Mouse (Mus musculus) liver, adult (tissue): ENCODE data around the gene Gpr18.

ENCODE experiments used
- GATA4 ChIP-seq: IDR thresholded peaks from 2 replicates; pipeline ENCODE4 v1.6.1; 2014; ENCODE audit warnings: mild to moderate bottlenecking, low read length; ENCODE audit not compliant: insufficient replicate concordance

The Gpr18 gene

DNA sequence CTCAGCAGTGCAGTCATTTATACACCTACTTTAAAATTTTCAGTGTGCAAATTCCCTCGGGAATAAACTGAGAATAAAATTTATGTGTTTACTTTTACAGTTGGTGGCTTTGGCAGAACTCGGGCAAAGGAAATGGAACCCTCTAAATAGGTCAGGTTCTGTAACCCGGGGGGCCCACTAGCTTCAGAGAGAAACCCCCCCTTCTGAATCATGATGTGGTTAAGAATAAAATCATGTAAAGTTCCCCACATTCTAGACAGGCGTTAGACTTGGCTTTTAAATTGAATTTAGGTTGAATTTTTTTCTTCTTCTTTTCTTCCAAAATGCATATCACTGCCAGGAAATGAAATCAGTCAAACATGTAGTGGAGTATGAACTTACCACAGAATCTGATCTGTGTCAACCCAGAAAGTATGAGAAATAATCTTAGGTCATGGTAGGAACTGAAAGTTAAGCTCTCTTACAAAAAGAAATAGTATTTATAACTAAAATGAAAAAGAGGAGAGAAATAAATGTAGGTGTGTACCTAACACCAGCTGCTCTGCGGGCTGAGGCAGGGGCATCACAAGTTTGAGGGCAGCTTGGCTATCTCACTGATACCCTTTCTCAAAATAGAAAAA is 39.7 kb upstream of the Gpr18 start:
- TF ChIP-seq GATA4, result no peak

DNA sequence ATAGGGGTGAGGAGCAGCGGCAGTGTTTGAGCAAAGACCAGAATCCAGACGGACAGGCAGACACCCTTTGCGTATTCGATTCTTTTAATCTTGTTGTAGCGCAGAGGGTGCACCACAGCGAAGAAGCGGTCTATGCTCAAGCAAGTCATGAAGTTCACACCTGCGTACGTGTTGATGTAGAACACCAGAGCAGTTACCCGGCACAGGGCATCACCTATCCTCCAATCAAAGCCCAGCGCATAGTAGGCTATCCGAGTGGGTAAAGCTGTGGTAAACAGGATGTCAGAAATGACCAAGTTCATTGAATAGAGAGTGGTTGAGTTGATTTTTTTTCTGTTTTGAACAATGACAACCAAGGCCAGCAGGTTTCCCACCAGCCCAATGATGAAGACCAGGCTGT is 39.0 kb upstream of the Gpr18 start:
- TF ChIP-seq GATA4, result no peak

DNA sequence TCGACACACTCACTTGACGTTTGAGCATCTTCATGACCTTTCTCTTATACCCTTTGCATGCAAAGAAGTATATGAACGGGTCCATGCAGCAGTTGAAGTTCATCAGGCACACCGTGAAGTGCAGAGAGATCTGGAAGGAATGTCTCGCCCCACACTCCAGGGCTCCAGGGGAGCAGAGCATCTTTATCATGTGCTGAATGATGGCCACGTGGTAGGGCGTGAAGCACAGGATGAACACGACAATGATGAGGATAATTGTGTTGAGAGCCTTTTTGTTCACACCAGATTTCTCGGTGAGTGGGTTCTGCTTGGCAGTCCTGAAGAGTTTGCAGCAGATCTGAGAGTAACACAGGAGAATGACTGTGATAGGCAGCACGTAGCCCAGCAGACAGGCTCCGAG is 38.5 kb upstream of the Gpr18 start:
- TF ChIP-seq GATA4, result no peak

- TF ChIP-seq GATA4, result no peak
Measured at GRCm38 (mm10) chr14:121952046-121952400, 36.4 kb upstream of the Gpr18 start.

- peak; percentile 65; the same call in 1 of the 2 replicates for TF ChIP-seq GATA4
Measured at GRCm38 (mm10) chr14:121951399-121952045, 35.9 kb upstream of the Gpr18 start.

DNA sequence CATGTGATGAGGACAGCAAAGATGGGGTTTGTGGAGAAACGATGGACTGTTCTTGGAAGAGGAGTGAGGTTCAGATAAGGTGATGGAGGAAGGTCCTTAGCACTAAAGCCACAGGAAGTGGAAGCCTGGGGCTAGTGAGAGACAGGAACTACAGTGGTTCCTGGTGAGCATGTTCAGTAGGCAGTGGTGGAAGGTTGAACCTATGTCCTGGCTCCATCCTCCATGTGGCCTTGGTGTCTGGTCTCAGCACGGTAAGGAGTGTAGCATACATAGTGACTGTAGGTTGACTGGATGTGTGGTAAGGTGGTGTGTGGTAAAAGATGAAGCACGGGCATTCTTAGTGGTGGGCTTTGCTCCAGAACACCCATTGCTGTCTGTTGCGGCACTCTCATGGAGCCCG is 34.3 kb upstream of the Gpr18 start:
- TF ChIP-seq GATA4, result no peak

GRCm38 (mm10) chr14:121949436-121949835 is 33.9 kb upstream of the Gpr18 start:
- TF ChIP-seq GATA4, result no peak

GRCm38 (mm10) chr14:121947966-121948365 is 32.4 kb upstream of the Gpr18 start:
- TF ChIP-seq GATA4, result no peak

DNA sequence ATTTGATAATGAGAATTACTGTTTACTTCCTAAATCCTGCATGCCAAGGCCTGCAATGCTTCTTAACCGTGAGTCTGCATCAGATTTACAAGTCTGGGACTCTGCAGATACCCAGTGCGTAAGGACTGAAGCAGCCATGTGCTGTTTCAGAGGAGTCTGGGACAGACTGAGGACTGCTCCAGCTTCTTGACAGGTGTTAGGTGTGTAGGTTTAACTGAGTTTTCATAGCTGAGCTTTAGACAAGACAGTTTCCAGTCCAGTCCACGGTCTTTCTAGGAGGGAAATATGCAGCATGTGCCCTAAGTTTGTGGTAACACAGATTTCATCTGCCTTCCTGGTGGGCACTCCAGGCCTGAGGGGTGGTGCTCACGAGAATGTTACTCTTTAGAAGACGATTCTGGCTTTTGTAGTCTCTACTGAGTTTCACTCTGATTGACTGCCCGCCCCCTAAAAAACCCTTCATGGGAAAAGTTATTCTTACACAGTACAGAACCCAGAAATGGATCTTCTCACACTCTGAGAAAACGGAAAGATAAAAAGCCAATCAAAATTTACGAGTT is 31.7 kb upstream of the Gpr18 start:
- TF ChIP-seq GATA4, result no peak

- no peak for TF ChIP-seq GATA4
Measured at GRCm38 (mm10) chr14:121946728-121947127, 31.1 kb upstream of the Gpr18 start.

DNA sequence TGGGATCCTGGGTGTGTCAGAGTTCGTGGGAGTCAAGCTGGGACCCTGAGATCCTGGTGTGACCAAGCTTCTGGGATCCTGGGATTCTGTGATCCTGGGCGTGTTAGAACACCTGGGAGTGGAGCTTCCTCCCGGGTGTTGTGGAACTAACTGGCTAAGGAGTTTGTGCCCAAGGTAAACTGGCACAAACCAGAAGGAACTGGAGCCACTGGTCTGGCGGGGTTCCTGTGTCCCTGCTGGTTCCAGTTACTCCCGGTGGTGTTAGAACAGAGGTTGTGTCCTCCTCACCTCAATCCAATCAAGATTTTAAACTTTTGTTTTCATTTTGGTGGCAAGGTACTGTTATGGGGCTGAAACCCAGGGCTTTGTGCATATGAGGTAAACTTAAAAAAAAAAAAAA is 30.6 kb upstream of the Gpr18 start:
- no peak for TF ChIP-seq GATA4

DNA sequence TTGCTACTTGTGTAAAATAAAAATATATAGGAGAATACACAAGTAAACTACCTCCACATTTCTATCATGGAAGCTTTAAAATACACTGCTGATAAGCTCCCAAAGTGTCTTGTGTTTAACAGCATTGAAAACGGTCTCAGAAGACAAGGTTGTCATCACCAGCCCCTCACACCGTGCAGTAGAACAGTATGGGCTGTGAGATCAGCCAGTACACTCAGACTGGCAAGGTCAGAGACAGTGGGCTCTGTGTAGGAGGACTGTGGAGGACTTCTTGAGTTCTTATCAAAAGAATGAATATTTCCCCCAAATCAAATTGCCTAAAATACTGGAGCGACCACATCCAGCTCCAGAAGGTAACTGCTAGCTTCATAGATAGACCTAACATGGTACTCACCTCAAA is 24.0 kb upstream of the Gpr18 start:
- no peak for TF ChIP-seq GATA4

GRCm38 (mm10) chr14:121938256-121939191 is 22.9 kb upstream of the Gpr18 start:
- TF ChIP-seq GATA4, result no peak

GRCm38 (mm10) chr14:121937601-121938255 is 22.1 kb upstream of the Gpr18 start:
- TF ChIP-seq GATA4, result no peak

GRCm38 (mm10) chr14:121936856-121937255 is 21.3 kb upstream of the Gpr18 start:
- TF ChIP-seq GATA4, result no peak

DNA sequence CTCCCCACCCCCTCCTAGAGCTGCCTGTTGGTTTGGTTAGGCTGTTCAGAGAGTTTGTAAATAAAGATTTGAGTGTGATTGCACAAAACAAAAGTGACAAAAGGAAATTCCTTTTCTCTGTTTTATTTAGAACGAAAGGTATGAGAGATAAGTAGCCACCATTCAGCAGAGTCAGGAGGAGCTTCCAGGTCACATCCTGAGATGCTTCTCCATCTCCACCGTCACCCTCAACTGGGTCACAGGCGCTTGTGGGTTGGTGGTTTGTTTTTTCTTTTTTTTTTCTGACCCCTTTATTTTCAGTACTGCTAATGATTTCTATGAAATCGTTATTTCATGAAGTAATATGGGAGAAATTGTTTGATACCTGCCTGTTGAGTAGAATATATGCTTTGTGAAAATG is 20.8 kb upstream of the Gpr18 start:
- TF ChIP-seq GATA4, result no peak

- no peak for TF ChIP-seq GATA4
Measured at GRCm38 (mm10) chr14:121934597-121934946, 19.0 kb upstream of the Gpr18 start.
